Mouse (Mus musculus): ENCODE measurements at regions not wholly inside any gene's neighbourhood (a gene's known extent, or its start where the extent isn't known, plus 50 kb on each side); places are given as distances from the start of the nearest gene placed in this dataset.

DNA sequence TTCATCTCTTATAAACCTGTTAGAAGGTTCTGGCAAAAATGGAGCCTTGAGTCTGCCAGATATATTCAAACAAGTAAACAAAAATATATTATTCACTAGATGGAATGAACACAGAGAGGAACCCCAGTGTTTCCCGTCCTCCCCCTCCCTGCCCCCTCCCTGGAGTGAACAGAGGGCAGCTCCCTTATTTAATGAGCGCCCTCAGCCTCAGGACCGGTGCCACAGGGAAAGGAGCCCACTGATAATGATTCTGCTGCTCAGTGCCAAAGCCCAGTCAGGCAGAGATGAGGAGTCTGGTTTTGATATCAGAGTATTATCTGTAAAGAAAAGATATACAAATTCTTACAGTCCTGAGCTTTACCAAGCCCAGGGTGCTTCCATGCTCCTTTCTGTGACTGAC, 134.4 kb upstream of the Tmc3 start:
- TF ChIP-seq CTCF (IDR thresholded peaks at IDR 0.05; ENCODE audit: low read depth, low read length) (no peak), POLR2A (IDR thresholded peaks at IDR 0.05; ENCODE audit: extremely low read depth, insufficient read depth, low read length) (no peak)

Measured in liver, adult 2 months (tissue).